In the genomic region with DNA sequence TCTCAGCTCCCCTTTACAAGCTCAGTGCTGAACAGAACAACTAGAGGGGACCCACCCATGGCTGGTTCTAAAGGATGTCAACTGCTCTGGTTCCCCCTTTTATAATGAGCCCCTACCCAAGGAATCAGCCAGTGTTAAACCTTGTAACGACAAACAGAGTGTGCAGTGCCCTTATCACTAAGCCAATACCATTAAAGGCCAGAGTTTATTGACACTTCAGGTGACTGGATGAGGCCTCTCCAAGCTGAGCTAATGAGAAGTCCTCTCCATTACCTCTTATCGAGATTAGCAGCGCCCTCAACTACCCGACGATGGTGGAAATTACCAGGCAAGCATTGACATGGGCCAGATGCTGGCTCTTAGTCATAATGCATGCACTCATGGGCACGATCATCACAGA, we compare ENCODE assay signal across 23 mouse cellular contexts.
"Had no signal": no experiment of that assay in that cellular context is flagged by ENCODE, and none has a peak within 500 bp of the region (broad histone marks: within the 10 kb centered on the region; RNA-seq: fewer than 3 reads in every experiment).

No protein-coding gene starts in this region.

- H3K4me3 ChIP-seq: heart, adult 2 months; heart, embryonic 12.5 days; hindbrain, embryonic 10.5 days; hindbrain, embryonic 12.5 days; layer of hippocampus, adult 2 months; left cerebral cortex, adult 2 months; limb, embryonic 10.5 days; limb, embryonic 12.5 days had no signal

- H3K27me3 ChIP-seq: heart, embryonic 12.5 days; hindbrain, embryonic 12.5 days; limb, embryonic 12.5 days had no signal

- DNase-seq: forebrain, postnatal 0 days; gastrocnemius, postnatal 14 days; gastrocnemius, postnatal 36 days; heart, adult 11 months; heart, adult 2 months; heart, postnatal 10 days; heart, postnatal 4 days; kidney, adult 18-20 months; kidney, adult 8-10 months; kidney, postnatal 10 days; kidney, postnatal 25 days; kidney, postnatal 4 days; liver had no signal

- H3K27ac ChIP-seq: heart, adult 2 months; hindbrain, embryonic 10.5 days; hindbrain, embryonic 12.5 days; hindbrain, embryonic 14.5 days; layer of hippocampus, adult 2 months; left cerebral cortex, adult 2 months; limb, embryonic 10.5 days; limb, embryonic 12.5 days had no signal

- H3K9me3 ChIP-seq: heart, embryonic 12.5 days; hindbrain, embryonic 10.5 days; hindbrain, embryonic 12.5 days; limb, embryonic 10.5 days; limb, embryonic 12.5 days had no signal

- H3K4me1 ChIP-seq: heart, embryonic 12.5 days; hindbrain, embryonic 10.5 days; hindbrain, embryonic 12.5 days had no signal

- H3K4me2 ChIP-seq: heart, embryonic 12.5 days; hindbrain, embryonic 12.5 days; hindbrain, embryonic 14.5 days; limb, embryonic 12.5 days had no signal

- H3K9ac ChIP-seq: forebrain, postnatal 0 days; heart, embryonic 12.5 days; hindbrain, embryonic 12.5 days; hindbrain, embryonic 14.5 days; limb, embryonic 12.5 days had no signal

- ATAC-seq: forebrain, postnatal 0 days; hindbrain, embryonic 16.5 days; inflammation-experienced regulatory T-cells, adult 6 months had no signal

- H3K36me3 ChIP-seq: heart, embryonic 12.5 days; hindbrain, embryonic 10.5 days; hindbrain, embryonic 12.5 days; limb, embryonic 10.5 days; limb, embryonic 12.5 days had no signal
